Mouse (Mus musculus) hindbrain, postnatal 0 days (tissue): ENCODE measurements around the gene Auts2. TPM values are rescaled to one million over a fixed set of nuclear protein-coding genes. Genes with fewer than 3 reads are reported as not detected.

ENCODE experiments used
- ATAC-seq: fragments of 200-750 bp; cut with Nextera tagmentation; 2 replicates; pipeline ENCODE4 v1.8.0; 2017; ENCODE audit warnings: mild to moderate bottlenecking, moderate TSS enrichment, moderate library complexity
- DNase-seq: peaks from one replicate; pipeline ENCODE4 v3.0.0-alpha.2; 2015; ENCODE audit warnings: low spot score
- H3K27ac ChIP-seq: fragments of 300-500 bp; sonication (generic); 2 replicates; pipeline ENCODE4 v1.5.1; 2014; ENCODE audit warnings: mild to moderate bottlenecking
- H3K27me3 ChIP-seq: fragments of 300-500 bp; sonication (generic); 2 replicates; pipeline ENCODE4 v1.6.1; 2014; ENCODE audit warnings: low read length, mixed read lengths; ENCODE audit not compliant: insufficient read depth
- H3K36me3 ChIP-seq: fragments of 300-500 bp; sonication (generic); 2 replicates; pipeline ENCODE4 v1.6.1; 2014; ENCODE audit warnings: low read length, mixed read lengths; ENCODE audit not compliant: insufficient read depth
- H3K4me1 ChIP-seq: fragments of 300-500 bp; sonication (generic); 2 replicates; pipeline ENCODE4 v1.6.1; 2014; ENCODE audit warnings: antibody characterized with exemption, low read length, mixed read lengths; ENCODE audit not compliant: insufficient read depth
- H3K4me2 ChIP-seq: fragments of 300-500 bp; sonication (generic); 2 replicates; pipeline ENCODE4 v1.6.1; 2014; ENCODE audit warnings: low read depth, mild to moderate bottlenecking, low read length, moderate library complexity, mixed read lengths
- H3K4me3 ChIP-seq: fragments of 300-500 bp; sonication (generic); 2 replicates; pipeline ENCODE4 v1.5.1; 2014; ENCODE audit warnings: low read length
- H3K9ac ChIP-seq: fragments of 300-500 bp; sonication (generic); replicated peaks from 2 replicates; pipeline ENCODE4 v1.6.1; 2014; ENCODE audit warnings: mild to moderate bottlenecking, low read length, moderate library complexity, mixed read lengths
- H3K9me3 ChIP-seq: fragments of 300-500 bp; sonication (generic); 2 replicates; pipeline ENCODE4 v1.6.1; 2016; ENCODE audit warnings: low read length, mixed read lengths
- CTCF ChIP-seq: IDR thresholded peaks from 2 replicates; pipeline ENCODE4 v1.5.1; 2016; ENCODE audit warnings: antibody characterized with exemption, control low read depth, low read depth
- WGBS: fragments of 180-500 bp; shearing (Covaris S2); extraction: QIAGEN DNeasy Blood & Tissue Kit; methylation state at CpG from one replicate; pipeline ENCODE4 v1.1.7; 2014; 5-methylcytosine and 5-hydroxymethylcytosine counted together
- polyA plus RNA-seq: library from polyadenylated mRNA; unstranded; fragments of >200 nt; fragmentation: Nextera tagmentation; extraction: Ambion mirVana; gene quantifications from 2 replicates; pipeline ENCODE4 v1.2.1, GENCODE M21; 2015
- total RNA-seq: library from RNA; depleted of rRNA; stranded (reverse); fragments of >200 nt; gene quantifications from 2 replicates; pipeline ENCODE4 v1.2.3, GENCODE M21; 2014

Gene Auts2
- total and polyA plus RNA-seq, 2 experiments from 2014 or later: 39.3 to 54.9 TPM

GRCm38 (mm10) chr5:132274098-132274898, 268.8 kb downstream of the Auts2 start:
- ATAC-seq: no peak
- no peak for TF ChIP-seq CTCF
- DNase-seq: no peak

GRCm38 (mm10) chr5:132272132-132272531, 271.0 kb downstream of the Auts2 start:
- WGBS: 67% methylated on average over 4 of the region's 4 CpGs

More at GRCm38 (mm10) chr5:132274098-132274898, 268.8 kb downstream of the Auts2 start:
- H3K27ac ChIP-seq: no peak overlapping the region
- H3K36me3 ChIP-seq: no peaks in the 10 kb centered on the region
- no peak overlapping the region for H3K9ac ChIP-seq
- 53% methylated on average over 15 of the region's 15 CpGs for WGBS
- no peak overlapping the region for H3K4me3 ChIP-seq
- no peaks in the 10 kb centered on the region; the same call in 1 of the 2 replicates for H3K4me1 ChIP-seq
- H3K4me2 ChIP-seq: no peak overlapping the region
- no peaks in the 10 kb centered on the region for H3K9me3 ChIP-seq
- no peaks in the 10 kb centered on the region for H3K27me3 ChIP-seq

GRCm38 (mm10) chr5:132270896-132271295, 272.2 kb downstream of the Auts2 start:
- H3K9me3 ChIP-seq: no peaks in the 10 kb centered on the region
- no peak for TF ChIP-seq CTCF
- ATAC-seq (no peak), DNase-seq (no peak)
- no peaks in the 10 kb centered on the region for H3K36me3 ChIP-seq
- H3K27me3 ChIP-seq: no peaks in the 10 kb centered on the region
- no peak overlapping the region for H3K4me2 ChIP-seq
- H3K4me3 ChIP-seq: no peak overlapping the region
- no peaks in the 10 kb centered on the region; the same call in 1 of the 2 replicates for H3K4me1 ChIP-seq
- H3K27ac ChIP-seq: no peak overlapping the region
- no peak overlapping the region for H3K9ac ChIP-seq
- 84% methylated on average over 1 of the region's 1 CpGs for WGBS

More at GRCm38 (mm10) chr5:132272132-132272531, 271.0 kb downstream of the Auts2 start:
- H3K4me3 ChIP-seq: no peak overlapping the region
- no peak overlapping the region for H3K27ac ChIP-seq
- no peak overlapping the region for H3K9ac ChIP-seq
- H3K36me3 ChIP-seq: no peaks in the 10 kb centered on the region
- DNase-seq (no peak), ATAC-seq (no peak)
- no peaks in the 10 kb centered on the region; the same call in 1 of the 2 replicates for H3K4me1 ChIP-seq
- H3K27me3 ChIP-seq: no peaks in the 10 kb centered on the region
- no peak overlapping the region for H3K4me2 ChIP-seq
- H3K9me3 ChIP-seq: no peaks in the 10 kb centered on the region
- no peak for TF ChIP-seq CTCF

GRCm38 (mm10) chr5:132270074-132270473, 273.1 kb downstream of the Auts2 start:
- no peak overlapping the region for H3K4me3 ChIP-seq
- no peaks in the 10 kb centered on the region for H3K36me3 ChIP-seq
- no peak for ATAC-seq
- H3K4me2 ChIP-seq: no peak overlapping the region
- peaks cover 2% of the 10 kb centered on the region; the same call in 1 of the 2 replicates for H3K4me1 ChIP-seq
- H3K27me3 ChIP-seq: no peaks in the 10 kb centered on the region
- H3K27ac ChIP-seq: no peak overlapping the region
- no peak for DNase-seq
- H3K9ac ChIP-seq: no peak overlapping the region
- TF ChIP-seq CTCF: no peak
- no peaks in the 10 kb centered on the region for H3K9me3 ChIP-seq
- 91% methylated on average over 3 of the region's 3 CpGs for WGBS

- no peaks in the 10 kb centered on the region for H3K36me3 ChIP-seq
- 66% methylated on average over 6 of the region's 6 CpGs for WGBS
- no peaks in the 10 kb centered on the region for H3K9me3 ChIP-seq
- H3K4me2 ChIP-seq: no peak overlapping the region
- no peak for ATAC-seq
- no peak overlapping the region for H3K4me3 ChIP-seq
- DNase-seq: no peak
- H3K4me1 ChIP-seq: peaks cover 6% of the 10 kb centered on the region; the same call in 1 of the 2 replicates
- no peak overlapping the region for H3K27ac ChIP-seq
- TF ChIP-seq CTCF: no peak
- H3K9ac ChIP-seq: no peak overlapping the region
- no peaks in the 10 kb centered on the region for H3K27me3 ChIP-seq
These were observed 274.7 kb downstream of the Auts2 start for GRCm38 (mm10) chr5:132268351-132268967.

- H3K27ac ChIP-seq: no peak overlapping the region
These were observed 278.1 kb downstream of the Auts2 start for GRCm38 (mm10) chr5:132265015-132265414.

GRCm38 (mm10) chr5:132261750-132262149, 281.4 kb downstream of the Auts2 start:
- WGBS: 86% methylated on average over 1 of the region's 1 CpGs
- H3K4me1 ChIP-seq: 0 out of 2 replicates have a peak, but pooled peaks cover 6% of the 10 kb centered on the region
- no peak overlapping the region for H3K9ac ChIP-seq
- H3K4me2 ChIP-seq: no peak overlapping the region
- no peak for DNase-seq
- no peak overlapping the region for H3K4me3 ChIP-seq
- no peak for TF ChIP-seq CTCF
- H3K27ac ChIP-seq: no peak overlapping the region
- H3K27me3 ChIP-seq: no peaks in the 10 kb centered on the region
- H3K36me3 ChIP-seq: no peaks in the 10 kb centered on the region
- no peak for ATAC-seq
- H3K9me3 ChIP-seq: no peaks in the 10 kb centered on the region

More at GRCm38 (mm10) chr5:132265015-132265414, 278.1 kb downstream of the Auts2 start:
- no peaks in the 10 kb centered on the region for H3K27me3 ChIP-seq
- H3K9ac ChIP-seq: no peak overlapping the region
- H3K36me3 ChIP-seq: no peaks in the 10 kb centered on the region
- no peak overlapping the region for H3K4me2 ChIP-seq
- no peak for ATAC-seq
- H3K9me3 ChIP-seq: no peaks in the 10 kb centered on the region
- 44% methylated on average over 1 of the region's 1 CpGs for WGBS
- H3K4me1 ChIP-seq: 0 out of 2 replicates have a peak, but pooled peaks cover 6% of the 10 kb centered on the region
- H3K4me3 ChIP-seq: no peak overlapping the region
- TF ChIP-seq CTCF: no peak
- no peak for DNase-seq
